9 mouse cellular contexts compared by ENCODE assay signal in the genomic region with DNA sequence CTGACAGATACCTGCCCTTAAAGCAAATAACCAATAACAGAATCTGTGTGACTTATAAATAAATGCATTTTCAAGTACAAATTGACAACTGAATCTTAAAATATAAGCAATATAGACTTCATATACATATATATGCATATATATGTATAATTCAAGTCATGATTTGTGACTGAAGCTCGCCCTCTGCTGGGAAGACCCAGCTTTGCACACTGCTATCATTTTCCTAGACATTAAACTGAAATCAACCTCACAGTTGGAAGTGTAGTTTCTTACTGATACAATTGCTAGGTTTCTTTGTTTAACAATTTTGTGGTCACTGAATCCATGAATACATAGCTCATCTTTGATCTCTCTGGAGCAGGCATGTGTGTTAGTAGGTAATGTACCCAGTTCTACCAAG. TPM values are rescaled to one million over a fixed set of nuclear protein-coding genes. Genes with fewer than 3 reads are reported as not detected.
DNase-seq lines count a peak whose midpoint lies in the region; ATAC-seq lines count a peak whose summit lies in the region.
"Had no signal": no experiment of that assay in that cellular context is flagged by ENCODE, and none has a peak within 500 bp of the region (broad histone marks: within the 10 kb centered on the region; RNA-seq: fewer than 3 reads in every experiment).

No protein-coding gene starts in this region.

- H3K9me3 ChIP-seq in forebrain, embryonic 11.5 days (ENCODE audit: control insufficient read depth, low read length): no peaks in the 10 kb centered on the region
- no peaks in the 10 kb centered on the region for H3K9me3 ChIP-seq in forebrain, embryonic 16.5 days (ENCODE audit: control insufficient read depth, low read length)
- no peaks in the 10 kb centered on the region for H3K9me3 ChIP-seq in midbrain, embryonic 10.5 days (replicated peaks)
- H3K9me3 ChIP-seq in midbrain, embryonic 16.5 days (replicated peaks; ENCODE audit: control insufficient read depth, low read length, poor library complexity, severe bottlenecking): no peaks in the 10 kb centered on the region

- no peak overlapping the region for H3K27ac ChIP-seq in forebrain, embryonic 11.5 days (ENCODE audit: low read depth, low read length)
- no peak overlapping the region for H3K27ac ChIP-seq in forebrain, embryonic 16.5 days (ENCODE audit: low read length)
- H3K27ac ChIP-seq in midbrain, embryonic 10.5 days (replicated peaks): no peak overlapping the region
- no peak overlapping the region for H3K27ac ChIP-seq in midbrain, embryonic 16.5 days (ENCODE audit: low read length)

- DNase-seq in forebrain, embryonic 11.5 days (ENCODE audit: low spot score): peak; percentile 61
- peak; percentile 29 for DNase-seq in midbrain, embryonic 10.5 days (ENCODE audit: low spot score)
- peak; percentile 61 to 68 for DNase-seq in cerebellum, postnatal 36 days
- DNase-seq in layer of hippocampus, postnatal 14 days (ENCODE audit: low spot score in 2 of 2): peak; percentile 37 to 58
- peak; percentile 16 for DNase-seq in retina, postnatal 7 days (ENCODE audit: low read depth, low spot score)
- DNase-seq in gastrocnemius, postnatal 25 days: no peak

- ATAC-seq in forebrain, embryonic 11.5 days (replicated peaks; ENCODE audit: low FRiP score): no peak
- no peak for ATAC-seq in forebrain, embryonic 16.5 days
- no peak for ATAC-seq in midbrain, embryonic 16.5 days

- no peaks in the 10 kb centered on the region for H3K36me3 ChIP-seq in forebrain, embryonic 11.5 days (ENCODE audit: control insufficient read depth, insufficient read depth, low read length)
- no peaks in the 10 kb centered on the region for H3K36me3 ChIP-seq in forebrain, embryonic 16.5 days (ENCODE audit: control insufficient read depth, insufficient read depth)
- H3K36me3 ChIP-seq in midbrain, embryonic 10.5 days: no peaks in the 10 kb centered on the region
- H3K36me3 ChIP-seq in midbrain, embryonic 16.5 days (ENCODE audit: control insufficient read depth, insufficient read depth, low read length): no peaks in the 10 kb centered on the region

- H3K9ac ChIP-seq in forebrain, embryonic 11.5 days (ENCODE audit: low read length): no peak overlapping the region
- H3K9ac ChIP-seq in forebrain, embryonic 16.5 days (replicated peaks; ENCODE audit: low read depth, low read length): no peak overlapping the region
- H3K9ac ChIP-seq in midbrain, embryonic 16.5 days (ENCODE audit: low read depth, low read length): no peak overlapping the region

- H3K4me1 ChIP-seq in forebrain, embryonic 11.5 days (replicated peaks; ENCODE audit: control insufficient read depth, insufficient read depth, low read length): no peaks in the 10 kb centered on the region
- peaks cover 11% of the 10 kb centered on the region; the same call in 1 of the 2 replicates for H3K4me1 ChIP-seq in forebrain, embryonic 16.5 days (replicated peaks; ENCODE audit: control insufficient read depth, insufficient read depth, low read length)
- H3K4me1 ChIP-seq in midbrain, embryonic 10.5 days: peaks cover 16% of the 10 kb centered on the region
- H3K4me1 ChIP-seq in midbrain, embryonic 16.5 days (ENCODE audit: control insufficient read depth, insufficient read depth, low read length): no peaks in the 10 kb centered on the region

- WGBS in forebrain, embryonic 11.5 days: 3% methylated on average over 1 of the region's 1 CpGs
- WGBS in forebrain, embryonic 16.5 days: 3% methylated on average over 1 of the region's 1 CpGs
- 3% methylated on average over 1 of the region's 1 CpGs for WGBS in midbrain, embryonic 10.5 days
- 3% methylated on average over 1 of the region's 1 CpGs for WGBS in midbrain, embryonic 16.5 days

- H3K4me2 ChIP-seq in forebrain, embryonic 11.5 days (ENCODE audit: low read depth, low read length, severe bottlenecking): no peak overlapping the region
- no peak overlapping the region for H3K4me2 ChIP-seq in forebrain, embryonic 16.5 days (ENCODE audit: low read length)
- no peak overlapping the region for H3K4me2 ChIP-seq in midbrain, embryonic 16.5 days (ENCODE audit: low read length)

- no peaks in the 10 kb centered on the region for H3K27me3 ChIP-seq in forebrain, embryonic 11.5 days (ENCODE audit: control insufficient read depth, insufficient read depth, low read length)
- no peaks in the 10 kb centered on the region for H3K27me3 ChIP-seq in forebrain, embryonic 16.5 days (replicated peaks; ENCODE audit: control insufficient read depth, insufficient read depth, low read length)
- H3K27me3 ChIP-seq in midbrain, embryonic 10.5 days (ENCODE audit: low read depth, poor library complexity, severe bottlenecking): peaks cover 14% of the 10 kb centered on the region
- no peaks in the 10 kb centered on the region for H3K27me3 ChIP-seq in midbrain, embryonic 16.5 days (ENCODE audit: control insufficient read depth, insufficient read depth, low read depth, low read length)

- H3K4me3 ChIP-seq in forebrain, embryonic 11.5 days (ENCODE audit: low read depth, low read length): no peak overlapping the region
- no peak overlapping the region for H3K4me3 ChIP-seq in forebrain, embryonic 16.5 days (replicated peaks; ENCODE audit: low read length)
- no peak overlapping the region for H3K4me3 ChIP-seq in midbrain, embryonic 10.5 days
- no peak overlapping the region for H3K4me3 ChIP-seq in midbrain, embryonic 16.5 days (ENCODE audit: low read depth, low read length)

RNA-seq across cellular contexts. Expression of gene Fbxl13, which starts 4.5 kb away (rescaled TPM):
- polyA plus RNA-seq in forebrain, embryonic 11.5 days (2014; fragmentation: Nextera tagmentation; extraction: Ambion mirVana): 0.15 TPM in 1 of 2 replicates, not detected in the other
- 0.17 and 0.18 TPM in 2 replicates for polyA plus RNA-seq in forebrain, embryonic 16.5 days (2015; fragmentation: Nextera tagmentation; extraction: Ambion mirVana)
- 0.15 and 0.48 TPM in 2 replicates for polyA plus RNA-seq in midbrain, embryonic 10.5 days (2016; fragmentation: Nextera tagmentation; extraction: Ambion mirVana)
- 0.25 and 0.45 TPM in 2 replicates for polyA plus RNA-seq in midbrain, embryonic 16.5 days (2015; fragmentation: Nextera tagmentation; extraction: Ambion mirVana)
- under 1 TPM; 0.17 to 0.41 TPM for total RNA-seq in layer of hippocampus, postnatal 14 days (2021)
- total RNA-seq in gastrocnemius, postnatal 25 days (2021): under 1 TPM; 0.13 to 0.18 TPM
- total RNA-seq: heart, postnatal 36 days had no signal

RNA-seq across cellular contexts. Expression of gene Armc10, which starts 4.7 kb away (rescaled TPM):
- 93.1 and 93.2 TPM in 2 replicates for polyA plus RNA-seq in forebrain, embryonic 11.5 days (2014; fragmentation: Nextera tagmentation; extraction: Ambion mirVana)
- 87.6 and 92.1 TPM in 2 replicates for polyA plus RNA-seq in forebrain, embryonic 16.5 days (2015; fragmentation: Nextera tagmentation; extraction: Ambion mirVana)
- polyA plus RNA-seq in midbrain, embryonic 10.5 days (2016; fragmentation: Nextera tagmentation; extraction: Ambion mirVana): 66.9 and 74.4 TPM in 2 replicates
- 58.3 and 66.1 TPM in 2 replicates for polyA plus RNA-seq in midbrain, embryonic 16.5 days (2015; fragmentation: Nextera tagmentation; extraction: Ambion mirVana)
- total RNA-seq in layer of hippocampus, postnatal 14 days (2021): 10 to 100 TPM; 23.9 to 24.9 TPM
- 1 to 10 TPM; 3.7 to 4.1 TPM for total RNA-seq in gastrocnemius, postnatal 25 days (2021)
